Mouse (Mus musculus) hindbrain, embryonic 12.5 days (tissue): Measurements from ENCODE around the gene Tmem208. TPM values are rescaled to one million over a fixed set of nuclear protein-coding genes. Genes with fewer than 3 reads are reported as not detected.

ENCODE experiments used
- ATAC-seq: fragments of 200-750 bp; cut with Nextera tagmentation; 2 replicates; pipeline ENCODE4 v1.8.0; 2017; ENCODE audit warnings: moderate TSS enrichment; ENCODE audit not compliant: low FRiP score
- H3K27ac ChIP-seq: fragments of 300-500 bp; sonication (generic); 2 replicates; pipeline ENCODE4 v1.5.1; 2016; ENCODE audit warnings: mild to moderate bottlenecking
- H3K27me3 ChIP-seq: fragments of 300-500 bp; sonication (generic); 2 replicates; pipeline ENCODE4 v1.6.1; 2016; ENCODE audit warnings: mild to moderate bottlenecking
- H3K36me3 ChIP-seq: fragments of 300-500 bp; sonication (generic); 2 replicates; pipeline ENCODE4 v1.6.1; 2016; ENCODE audit warnings: mild to moderate bottlenecking
- H3K4me1 ChIP-seq: fragments of 300-500 bp; sonication (generic); 2 replicates; pipeline ENCODE4 v1.6.1; 2016
- H3K4me2 ChIP-seq: fragments of 300-500 bp; sonication (generic); replicated peaks from 2 replicates; pipeline ENCODE4 v1.6.1; 2016; ENCODE audit warnings: mild to moderate bottlenecking
- H3K4me3 ChIP-seq: fragments of 300-500 bp; sonication (generic); 2 replicates; pipeline ENCODE4 v1.5.1; 2016; ENCODE audit warnings: mild to moderate bottlenecking
- H3K9ac ChIP-seq: fragments of 300-500 bp; sonication (generic); 2 replicates; pipeline ENCODE4 v1.6.1; 2016; ENCODE audit warnings: mild to moderate bottlenecking, moderate library complexity
- H3K9me3 ChIP-seq: fragments of 300-500 bp; sonication (generic); replicated peaks from 2 replicates; pipeline ENCODE4 v1.6.1; 2016; ENCODE audit warnings: mild to moderate bottlenecking
- WGBS: fragments of 180-500 bp; shearing (Covaris S2); methylation state at CpG from one replicate; pipeline ENCODE4 v1.1.7; 2016; 5-methylcytosine and 5-hydroxymethylcytosine counted together
- polyA plus RNA-seq: library from polyadenylated mRNA; unstranded; fragments of >200 nt; fragmentation: Nextera tagmentation; extraction: Ambion mirVana; gene quantifications from 2 replicates; pipeline ENCODE4 v1.2.1, GENCODE M21; 2016

Tmem208 gene
- polyA plus RNA-seq, 1 experiment from 2014 or later, result 100 TPM

- Histone ChIP-seq H3K4me3 (no peak overlapping the region), H3K4me1 (0 out of 2 replicates have a peak, but pooled peaks cover 5% of the 10 kb centered on the region), H3K27ac (no peak overlapping the region), H3K9ac (no peak overlapping the region), H3K4me2 (no peak overlapping the region), H3K36me3 (peaks cover 25% of the 10 kb centered on the region), H3K9me3 (no peaks in the 10 kb centered on the region), H3K27me3 (no peaks in the 10 kb centered on the region)
- WGBS, result 71% methylated on average over 4 of the region's 4 CpGs
- ATAC-seq, result no peak
Observed at GRCm38 (mm10) chr8:105338992-105339391, 12.8 kb downstream of the Tmem208 start.

- Histone ChIP-seq H3K4me3 (no peak overlapping the region), H3K4me2 (no peak overlapping the region), H3K9me3 (no peaks in the 10 kb centered on the region), H3K9ac (no peak overlapping the region), H3K4me1 (0 out of 2 replicates have a peak, but pooled peaks cover 5% of the 10 kb centered on the region), H3K27ac (no peak overlapping the region), H3K36me3 (peaks cover 17% of the 10 kb centered on the region; the same call in 1 of the 2 replicates), H3K27me3 (no peaks in the 10 kb centered on the region)
- 80% methylated on average over 6 of the region's 6 CpGs for WGBS
- ATAC-seq, result no peak
Observed at GRCm38 (mm10) chr8:105339886-105340635, 13.9 kb downstream of the Tmem208 start.

GRCm38 (mm10) chr8:105341399-105341798, 15.2 kb downstream of the Tmem208 start:
- WGBS, result 52% methylated on average over 8 of the region's 8 CpGs
- no peak for ATAC-seq
- H3K27me3 ChIP-seq, result peaks cover 2% of the 10 kb centered on the region; the same call in 1 of the 2 replicates
- peaks cover 6% of the 10 kb centered on the region; the same call in 1 of the 2 replicates for H3K36me3 ChIP-seq
- H3K9me3 ChIP-seq, result no peaks in the 10 kb centered on the region
- H3K27ac ChIP-seq, result no peak overlapping the region
- H3K4me2 ChIP-seq, result no peak overlapping the region
- no peak overlapping the region for H3K4me3 ChIP-seq
- H3K4me1 ChIP-seq, result peaks cover 8% of the 10 kb centered on the region
- H3K9ac ChIP-seq, result no peak overlapping the region

GRCm38 (mm10) chr8:105342768-105343167, 16.6 kb downstream of the Tmem208 start:
- Histone ChIP-seq H3K36me3 (no peaks in the 10 kb centered on the region), H3K4me2 (no peak overlapping the region), H3K27ac (no peak overlapping the region), H3K9me3 (no peaks in the 10 kb centered on the region), H3K4me1 (peaks cover 21% of the 10 kb centered on the region), H3K4me3 (no peak overlapping the region), H3K9ac (no peak overlapping the region), H3K27me3 (peaks cover 13% of the 10 kb centered on the region)
- WGBS, result 82% methylated on average over 4 of the region's 4 CpGs
- ATAC-seq, result no peak

- no peak overlapping the region for H3K4me2 ChIP-seq
- no peak overlapping the region for H3K4me3 ChIP-seq
- no peak overlapping the region for H3K27ac ChIP-seq
- no peaks in the 10 kb centered on the region for H3K36me3 ChIP-seq
- no peak overlapping the region for H3K9ac ChIP-seq
- peaks cover 13% of the 10 kb centered on the region for H3K27me3 ChIP-seq
- H3K4me1 ChIP-seq, result peaks cover 24% of the 10 kb centered on the region
- H3K9me3 ChIP-seq, result no peaks in the 10 kb centered on the region
- whole genome bisulfite sequencing, result 83% methylated on average over 6 of the region's 8 CpGs
- ATAC-seq, result no peak
Observed at GRCm38 (mm10) chr8:105343791-105344574, 17.8 kb downstream of the Tmem208 start.

DNA sequence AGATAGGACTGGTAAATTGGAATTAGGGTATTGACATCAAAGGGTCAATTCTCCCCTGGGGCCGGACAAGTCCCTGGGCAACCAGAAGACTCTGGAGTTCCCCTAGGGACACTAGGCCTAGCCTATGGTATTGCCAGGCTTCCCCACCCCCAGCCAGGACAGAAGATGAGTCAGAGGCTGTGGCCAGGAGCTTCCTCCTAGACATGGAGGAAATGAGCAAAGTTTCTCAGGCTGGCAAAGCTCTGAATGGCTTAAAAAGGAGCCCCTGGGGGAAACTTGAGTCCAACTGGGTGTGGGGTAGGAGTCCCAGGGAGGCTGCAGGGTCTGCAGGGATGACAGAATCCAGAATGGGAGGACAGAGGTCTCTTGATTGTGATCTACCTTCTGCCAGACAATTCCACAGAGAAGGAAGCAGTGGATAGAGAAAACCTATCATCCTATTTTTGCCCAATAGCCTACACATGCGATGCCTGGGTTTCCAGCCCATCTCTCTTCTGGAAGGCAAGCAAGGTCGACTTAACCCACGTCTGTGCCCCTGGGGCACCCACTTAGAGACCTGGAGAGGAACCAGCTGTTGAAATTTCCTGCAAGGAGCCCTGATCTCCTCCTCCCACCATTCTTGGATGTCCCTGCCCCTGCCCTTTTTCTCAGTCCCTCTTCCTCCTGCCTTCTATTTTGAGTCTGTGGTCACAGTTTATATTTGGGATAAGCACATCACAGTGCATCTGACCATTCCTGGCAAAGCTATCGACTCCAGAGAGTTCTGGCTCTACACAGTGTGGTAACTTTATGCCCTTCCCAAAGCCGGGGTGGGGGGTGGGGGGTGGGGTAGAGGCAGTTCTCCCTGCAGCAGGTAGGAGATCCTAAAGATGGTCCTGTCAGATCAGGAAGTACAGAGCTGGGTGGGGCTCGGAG, 19.2 kb downstream of the Tmem208 start:
- no peak overlapping the region for H3K4me3 ChIP-seq
- WGBS, result 68% methylated on average over 7 of the region's 7 CpGs
- peaks cover 13% of the 10 kb centered on the region for H3K27me3 ChIP-seq
- no peaks in the 10 kb centered on the region for H3K36me3 ChIP-seq
- H3K4me2 ChIP-seq, result peak overlapping the region; percentile 13; the same call in 1 of the 2 replicates
- peaks cover 35% of the 10 kb centered on the region for H3K4me1 ChIP-seq
- H3K9me3 ChIP-seq, result no peaks in the 10 kb centered on the region
- no peak overlapping the region for H3K27ac ChIP-seq
- H3K9ac ChIP-seq, result no peak overlapping the region
- no peak for ATAC-seq

- Histone ChIP-seq H3K4me1 (peaks cover 33% of the 10 kb centered on the region), H3K9me3 (no peaks in the 10 kb centered on the region), H3K27me3 (peaks cover 16% of the 10 kb centered on the region), H3K4me2 (peak overlapping the region; percentile 99), H3K9ac (peak overlapping the region; percentile 65), H3K27ac (peak overlapping the region; percentile 44; the same call in 1 of the 2 replicates), H3K4me3 (peak overlapping the region; percentile 70), H3K36me3 (no peaks in the 10 kb centered on the region)
- ATAC-seq, result peak; percentile 12; the same call in 1 of the 2 replicates
- 2% methylated on average over 34 of the region's 34 CpGs for WGBS
Observed at GRCm38 (mm10) chr8:105346611-105347427, 20.7 kb downstream of the Tmem208 start.

- ATAC-seq, result peak; percentile 85
- peaks cover 16% of the 10 kb centered on the region for H3K27me3 ChIP-seq
- peaks cover 33% of the 10 kb centered on the region for H3K4me1 ChIP-seq
- H3K4me3 ChIP-seq, result peak within 1 kb of the TSS; percentile 70
- under 1% methylated on average over 53 of the region's 53 CpGs for WGBS
- H3K27ac ChIP-seq, result peak within 1 kb of the TSS; percentile 58
- H3K9ac ChIP-seq, result peak within 1 kb of the TSS; percentile 85
- H3K36me3 ChIP-seq, result no peaks in the 10 kb centered on the region; the same call in 1 of the 2 replicates
- peak within 1 kb of the TSS; percentile 99 for H3K4me2 ChIP-seq
- no peaks in the 10 kb centered on the region for H3K9me3 ChIP-seq
Observed at GRCm38 (mm10) chr8:105347428-105348221, 21.5 kb downstream of the Tmem208 start, which contains the start of gene Fhod1. Fhod1 (minus strand) TSS chr8:105347953.

GRCm38 (mm10) chr8:105348450-105349095, 22.4 kb downstream of the Tmem208 start, which contains the start of gene Slc9a5:
Slc9a5 (plus strand) TSS chr8:105348843.
- peak; percentile 30 for ATAC-seq
- WGBS, result 0% methylated on average over 34 of the region's 34 CpGs
- peak within 1 kb of the TSS; percentile 58 for H3K27ac ChIP-seq
- H3K4me3 ChIP-seq, result peak within 1 kb of the TSS; percentile 70
- peaks cover 16% of the 10 kb centered on the region for H3K27me3 ChIP-seq
- H3K9me3 ChIP-seq, result no peaks in the 10 kb centered on the region
- no peaks in the 10 kb centered on the region; the same call in 1 of the 2 replicates for H3K36me3 ChIP-seq
- peak within 1 kb of the TSS; percentile 99 for H3K4me2 ChIP-seq
- H3K4me1 ChIP-seq, result peaks cover 33% of the 10 kb centered on the region
- peak within 1 kb of the TSS; percentile 85 for H3K9ac ChIP-seq
